Mouse (Mus musculus): ENCODE measurements around the gene 2210011C24Rik. TPM values are rescaled to one million over a fixed set of nuclear protein-coding genes. Genes with fewer than 3 reads are reported as not detected.
"Not testable (repeated sequence)": the region's sequence is repeated elsewhere in the genome, so short reads cannot be mapped to it uniquely, and the experiment has no call there.

2210011C24Rik gene
- total RNA-seq, 2 experiments from 2014 or later, result 1.7 to 2.0 TPM

DNA sequence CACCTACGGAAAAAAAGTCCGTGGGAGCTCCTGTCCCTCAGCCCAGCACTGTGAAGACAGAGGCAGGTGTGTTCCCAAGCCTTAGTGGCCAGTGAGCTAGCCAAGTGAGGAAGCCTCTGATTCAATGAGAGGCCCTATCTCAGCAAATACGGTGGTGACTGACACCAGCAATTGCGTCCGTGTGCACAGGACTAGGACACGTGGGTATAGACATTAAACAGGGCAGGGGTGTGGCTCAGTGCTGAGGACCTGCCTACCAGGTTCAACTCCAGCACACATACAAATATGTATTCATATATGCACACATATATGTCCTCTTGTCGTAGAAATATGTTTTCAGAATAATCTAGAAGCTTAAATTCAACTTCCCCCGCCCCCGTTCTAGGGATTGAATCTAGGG, 7.8 kb upstream of the 2210011C24Rik start:
- no peak for DNase-seq

DNA sequence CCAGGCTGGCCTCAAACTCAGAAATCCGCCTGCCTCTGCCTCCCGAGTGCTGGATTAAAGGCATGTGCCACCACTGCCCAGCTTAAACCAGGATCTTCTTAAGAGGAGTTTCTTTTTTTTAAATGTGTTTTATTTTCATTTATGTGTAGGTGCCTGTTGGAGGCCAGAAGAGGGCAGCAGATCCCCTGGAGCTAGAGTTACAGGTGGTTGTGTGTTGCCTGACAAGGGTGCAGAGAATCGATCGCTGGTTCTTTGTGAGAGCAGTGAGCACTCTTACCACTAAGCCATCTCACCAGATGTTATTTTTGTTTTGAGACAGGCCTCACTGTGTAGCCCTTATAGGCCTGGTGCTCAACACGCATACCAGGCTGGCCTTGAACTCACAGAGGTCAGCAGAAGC, 3.9 kb upstream of the 2210011C24Rik start:
- DNase-seq, result no peak

DNA sequence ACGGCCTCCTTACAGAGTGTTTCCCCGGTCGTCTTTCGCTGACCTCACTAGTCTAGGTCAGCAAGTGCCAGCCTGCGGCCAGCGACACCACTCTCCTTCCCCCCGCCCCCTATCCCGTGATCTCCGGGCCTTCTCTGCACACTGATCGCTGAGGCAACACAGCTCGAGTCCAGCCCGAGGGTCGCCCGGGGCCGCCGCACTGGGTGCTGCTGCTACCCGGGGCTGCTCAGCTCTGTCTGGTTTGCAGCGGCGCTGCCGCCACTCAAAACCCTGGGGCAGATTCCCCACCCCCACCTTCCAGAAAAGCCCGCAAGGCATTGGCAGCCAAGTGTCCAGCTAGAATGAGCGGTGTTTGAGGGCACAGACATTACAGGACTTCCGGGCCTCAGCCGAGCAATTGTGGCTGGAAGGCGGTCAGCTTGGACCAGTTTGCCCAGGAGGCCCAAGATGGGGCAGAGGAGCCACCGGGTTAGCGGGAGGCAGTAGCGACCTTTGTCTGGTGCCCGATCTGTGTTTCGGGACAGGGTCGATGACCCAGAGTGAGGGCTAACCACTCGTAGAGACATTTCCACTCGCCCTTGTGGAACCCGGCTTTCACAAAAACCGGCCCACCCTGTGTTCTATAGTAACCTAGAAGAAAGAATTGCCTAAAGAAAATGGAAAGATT, 661 bp upstream of the 2210011C24Rik start:
- DNase-seq, result no peak

DNA sequence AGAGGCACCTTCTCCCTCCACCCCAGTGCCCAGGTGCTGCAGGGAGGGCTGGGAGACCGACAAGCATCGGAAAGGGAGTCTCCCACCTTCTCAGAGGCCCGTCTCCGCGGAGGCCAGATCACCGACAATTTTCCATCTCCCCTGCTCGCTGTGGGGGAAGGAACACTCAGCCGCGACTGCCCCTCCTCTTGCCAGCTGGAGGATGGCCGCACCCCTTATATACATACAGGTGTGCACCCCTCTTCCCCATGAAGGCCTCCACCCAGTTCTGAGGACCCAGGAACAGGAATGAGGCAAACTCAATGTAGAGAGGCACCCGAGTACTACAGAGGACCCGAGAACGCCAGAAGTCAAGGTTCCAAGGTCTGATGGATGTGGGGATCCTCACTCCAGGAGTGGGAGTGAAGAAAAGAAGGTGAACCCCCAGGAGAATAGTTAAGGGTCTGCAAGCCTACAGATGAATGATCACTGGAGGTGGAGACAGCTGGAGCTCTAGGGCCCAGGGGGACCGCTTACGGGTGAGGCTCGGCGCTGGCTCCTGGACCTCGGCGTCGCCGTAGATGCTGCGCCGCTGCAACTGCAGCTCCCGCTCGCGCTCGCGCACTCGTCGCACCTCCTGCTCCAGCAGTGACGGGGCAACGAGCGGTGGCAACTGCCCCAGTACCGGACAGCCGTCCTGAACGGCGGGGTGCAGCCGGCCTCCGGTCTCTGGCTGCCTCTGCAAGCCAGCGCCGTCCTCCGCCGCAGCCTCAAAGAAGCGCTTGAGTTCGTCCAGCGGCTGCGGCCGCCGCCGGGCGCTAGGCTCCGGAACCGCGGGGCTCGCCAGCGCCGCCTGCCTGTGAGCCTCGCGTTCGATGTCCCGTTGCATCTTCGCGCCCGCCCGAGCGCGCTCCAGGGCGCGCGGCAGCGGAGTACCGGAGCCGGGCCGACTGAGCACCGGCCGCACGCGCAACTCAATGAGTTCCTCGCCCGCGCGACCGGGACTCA, 1.1 kb downstream of the 2210011C24Rik start:
- DNase-seq, result peak; percentile 83

DNA sequence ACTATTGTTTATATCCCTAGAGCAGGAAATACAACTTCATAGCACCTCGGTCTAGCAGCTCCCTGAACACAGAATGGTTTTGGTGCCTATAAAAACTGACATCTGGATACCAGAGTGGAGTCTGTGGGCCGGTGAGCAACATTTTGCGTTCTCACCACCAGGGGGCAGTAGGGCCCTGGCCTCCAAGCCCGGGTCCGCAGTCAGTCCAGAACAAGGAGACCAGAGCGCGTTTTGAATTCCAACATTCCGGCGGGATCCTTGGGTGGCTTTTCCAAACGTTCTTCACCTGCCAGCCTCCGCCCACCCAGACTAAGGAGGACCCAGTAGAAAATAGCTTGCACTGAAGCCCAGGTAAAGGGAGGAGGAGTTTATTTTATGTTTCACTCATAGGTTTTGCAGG, 2.1 kb downstream of the 2210011C24Rik start:
- DNase-seq, result peak; percentile 91

DNA sequence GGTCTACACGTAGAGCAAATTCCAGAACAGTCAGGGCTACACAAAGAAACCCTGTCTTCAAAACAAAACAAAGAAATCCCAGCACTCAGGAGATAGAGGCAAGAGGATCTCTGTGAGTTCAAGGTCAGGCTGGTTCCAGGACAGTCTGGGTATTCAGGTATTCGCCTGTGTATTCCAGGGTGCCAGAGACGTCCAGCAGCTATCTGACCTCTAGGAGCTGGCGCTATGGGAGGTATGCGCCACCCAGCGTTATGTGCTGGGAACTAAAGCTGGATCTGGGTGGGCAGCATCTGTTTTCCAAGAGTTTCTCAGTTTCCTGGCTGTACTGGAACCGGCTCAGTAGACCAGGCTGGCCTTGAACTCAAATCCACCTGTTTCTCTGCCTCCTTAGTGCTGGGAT, 3.6 kb downstream of the 2210011C24Rik start:
- DNase-seq, result no peak

DNA sequence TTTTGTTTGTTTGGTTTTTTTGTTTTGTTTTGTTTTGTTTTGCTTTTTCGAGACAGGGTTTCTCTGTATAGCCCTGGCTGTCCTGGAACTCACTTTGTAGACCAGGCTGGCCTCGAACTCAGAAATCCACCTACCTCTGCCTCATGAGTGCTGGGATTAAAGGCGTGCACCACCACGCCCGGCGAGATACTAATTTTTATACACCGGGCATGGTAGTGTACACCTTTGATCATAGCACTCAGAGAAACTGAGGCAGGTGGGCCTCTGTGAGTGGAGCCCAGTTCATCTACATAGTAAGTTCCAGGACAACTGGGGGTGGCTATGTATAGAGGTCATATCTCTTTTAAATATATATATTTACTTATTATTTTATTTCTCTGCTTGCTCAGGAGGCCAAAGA, 6.5 kb downstream of the 2210011C24Rik start:
- DNase-seq, result not testable (repeated sequence)

DNA sequence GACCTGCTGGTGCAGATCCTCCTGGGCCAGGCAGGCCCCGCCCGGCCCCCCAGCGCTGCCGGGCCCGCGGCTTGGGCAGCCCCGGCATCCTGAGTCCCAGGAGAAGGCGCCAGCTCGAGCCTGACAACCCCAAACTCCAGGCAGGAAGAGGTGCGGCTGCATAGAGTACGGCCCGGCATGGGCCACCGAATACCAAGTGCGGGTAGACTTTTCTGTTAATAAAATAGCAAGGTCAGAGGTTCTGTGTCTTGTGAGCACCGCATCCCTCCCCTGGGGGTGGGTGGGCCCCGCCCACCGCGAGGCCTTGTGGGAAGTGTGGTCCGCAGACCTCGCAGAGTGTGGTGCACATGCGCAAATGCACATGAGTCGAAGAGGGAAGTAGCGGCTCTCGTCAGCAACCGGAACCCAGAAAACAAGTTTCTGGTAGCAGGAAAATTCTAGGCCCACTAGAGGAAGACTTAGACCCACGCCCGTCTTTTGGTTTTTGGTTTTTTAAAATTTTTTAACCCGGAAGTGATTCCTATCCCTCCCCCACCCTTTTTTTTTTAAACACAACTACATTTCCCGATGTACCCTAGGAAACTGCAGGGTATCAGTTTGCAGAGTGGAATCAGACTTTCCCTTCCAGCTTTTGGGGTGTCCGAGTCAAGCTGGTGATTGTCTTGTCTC, 7.3 kb downstream of the 2210011C24Rik start:
- peak; percentile 93 for DNase-seq

DNA sequence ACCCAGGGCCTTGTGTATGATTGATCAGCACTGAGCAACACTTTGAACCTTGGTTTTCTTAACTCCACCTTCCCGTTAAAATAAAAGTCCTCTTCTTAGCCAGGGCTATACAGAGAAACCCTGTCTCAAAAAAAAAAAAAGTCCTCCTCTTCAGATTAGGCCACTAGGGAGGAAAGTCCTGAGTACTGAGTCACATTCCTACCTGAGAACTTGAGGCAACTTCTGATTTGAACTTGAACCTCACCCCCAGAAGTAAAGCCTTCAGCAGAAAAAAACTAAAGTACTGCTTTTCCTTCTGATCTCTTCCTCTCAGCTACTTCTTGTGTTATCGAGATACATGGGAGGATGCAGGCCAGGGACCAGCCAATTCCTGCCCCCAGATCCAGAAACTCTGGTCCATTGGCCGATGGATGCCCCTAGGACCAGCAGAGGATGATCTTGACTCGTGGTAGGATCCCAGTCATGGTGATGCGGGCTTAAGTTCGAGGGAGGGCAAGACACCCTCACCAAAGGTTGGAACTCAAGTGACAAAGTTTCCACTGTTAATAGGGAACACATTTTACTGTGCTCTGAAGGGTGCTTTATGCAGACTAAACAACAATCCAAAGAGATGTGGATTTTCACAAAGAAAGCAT, 8.2 kb downstream of the 2210011C24Rik start:
- DNase-seq, result no peak

DNA sequence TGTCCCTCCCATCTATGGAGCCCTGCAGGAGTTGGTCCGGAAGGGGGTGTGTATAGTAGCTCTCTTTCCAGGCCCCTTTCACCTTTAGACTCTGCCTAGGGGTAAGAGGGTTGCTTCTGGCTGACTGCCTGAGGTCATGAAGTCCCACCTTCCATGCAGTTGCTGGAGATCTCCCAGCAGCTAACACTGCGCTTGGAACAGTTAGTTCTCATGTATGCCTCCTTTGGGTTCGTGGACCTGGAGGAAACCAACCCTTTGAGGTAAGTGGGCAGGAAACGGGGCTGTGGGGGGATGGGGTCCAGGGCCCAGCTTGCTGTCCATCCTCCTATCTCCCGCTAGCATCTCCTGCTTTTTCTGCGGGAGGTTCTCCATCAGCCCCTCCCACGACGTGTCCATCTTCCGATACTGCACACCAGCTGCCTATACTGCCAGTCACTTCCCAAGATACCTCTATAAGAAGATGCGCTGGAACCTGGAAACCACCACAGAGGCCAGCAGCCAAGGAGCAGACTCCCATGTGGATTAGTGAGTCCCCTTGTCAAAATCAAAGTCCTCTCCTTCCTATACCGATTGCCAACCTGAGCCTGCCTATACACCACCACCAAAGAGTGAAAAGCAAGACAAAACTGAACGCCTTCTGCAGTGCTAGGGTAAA, 8.9 kb downstream of the 2210011C24Rik start:
- DNase-seq, result no peak

DNA sequence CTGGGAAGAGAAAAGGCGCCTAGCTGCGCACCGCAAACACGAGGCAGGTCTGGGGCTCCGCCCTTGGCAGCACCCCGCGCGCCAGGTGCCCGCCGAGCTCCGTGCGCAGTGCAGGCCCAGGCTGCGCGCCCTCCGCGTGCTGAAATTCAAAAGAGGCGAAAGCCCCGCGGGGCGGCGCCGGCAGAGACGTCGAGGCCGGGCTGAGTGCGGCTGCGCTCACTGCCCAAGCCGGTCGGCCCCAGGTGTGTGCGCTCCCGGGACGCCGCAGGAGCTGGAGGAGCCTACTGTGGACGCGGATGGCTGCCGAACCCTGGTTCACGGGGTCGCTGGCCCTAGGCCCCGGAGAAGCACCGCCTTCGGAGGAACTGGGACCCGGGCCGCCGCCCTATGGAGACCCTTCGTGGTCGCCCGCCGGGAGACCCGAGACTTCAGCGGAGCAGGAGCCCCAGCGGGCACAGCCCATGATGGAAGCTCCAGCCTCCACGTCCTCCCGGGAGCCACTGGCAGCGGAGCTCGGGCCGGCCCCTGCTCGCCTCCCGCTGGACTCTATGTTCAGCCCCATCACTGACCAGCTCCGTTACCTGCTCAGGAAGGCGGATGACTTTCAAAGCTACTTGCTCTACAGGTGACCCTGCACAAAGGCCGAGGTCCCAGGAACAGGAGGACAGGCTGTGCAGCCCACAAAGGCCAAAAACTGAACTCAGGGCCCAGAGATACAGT, 10.5 kb downstream of the 2210011C24Rik start, which contains the start of gene 1700067K01Rik:
Gene 1700067K01Rik (plus strand): TSS at position 222 of the 720 bp plus-strand sequence.
- DNase-seq, result peak; percentile 28

DNA sequence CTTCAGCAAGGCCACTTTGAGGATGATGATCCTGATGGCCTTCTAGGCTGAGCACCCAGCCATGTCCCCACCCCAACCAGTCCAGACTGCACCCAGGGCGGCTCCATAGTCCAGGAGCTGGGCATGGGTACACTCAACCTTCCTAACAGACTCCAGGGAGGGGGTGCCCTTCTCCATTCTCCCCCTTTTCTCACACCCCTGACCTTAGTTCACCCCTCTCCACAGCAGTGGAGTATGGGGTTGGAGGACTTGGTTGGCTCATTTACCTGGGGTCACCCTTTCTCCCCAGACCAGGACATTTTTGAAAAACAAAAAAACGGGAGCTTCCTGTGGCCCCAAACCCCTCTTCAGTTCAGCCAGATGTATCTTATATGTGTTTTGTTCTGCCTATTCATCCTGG, 12.1 kb downstream of the 2210011C24Rik start:
- no peak for DNase-seq

DNA sequence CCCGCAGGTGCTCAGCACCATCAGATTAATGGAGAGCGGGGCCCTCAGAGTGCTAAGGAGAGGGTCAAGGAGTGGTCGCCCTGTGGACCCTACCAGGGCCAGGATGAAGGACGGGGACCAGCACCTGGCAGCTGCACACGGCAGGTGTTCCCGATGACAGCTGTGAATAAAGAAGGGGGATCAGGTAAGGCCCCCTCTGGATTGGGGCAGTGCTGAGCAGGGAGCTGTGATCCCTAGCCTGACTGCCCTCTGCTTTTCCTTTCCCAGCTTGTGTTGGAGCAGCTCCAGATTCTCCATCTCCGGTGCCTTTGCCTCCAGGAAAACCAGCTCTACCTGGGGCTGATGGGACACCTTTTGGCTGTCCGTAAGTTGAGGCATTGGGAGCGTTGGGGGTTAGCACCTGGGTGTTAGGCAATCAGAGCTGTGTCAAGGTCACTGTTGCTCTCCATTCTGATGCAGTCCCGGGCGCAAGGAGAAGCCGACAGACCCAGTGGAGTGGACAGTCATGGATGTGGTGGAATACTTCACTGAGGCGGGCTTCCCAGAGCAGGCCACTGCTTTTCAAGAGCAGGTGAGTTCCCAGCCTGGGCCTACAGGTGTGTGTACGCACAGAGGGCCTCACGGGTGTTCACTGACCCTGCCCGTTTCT, 12.8 kb downstream of the 2210011C24Rik start:
- DNase-seq, result no peak

DNA sequence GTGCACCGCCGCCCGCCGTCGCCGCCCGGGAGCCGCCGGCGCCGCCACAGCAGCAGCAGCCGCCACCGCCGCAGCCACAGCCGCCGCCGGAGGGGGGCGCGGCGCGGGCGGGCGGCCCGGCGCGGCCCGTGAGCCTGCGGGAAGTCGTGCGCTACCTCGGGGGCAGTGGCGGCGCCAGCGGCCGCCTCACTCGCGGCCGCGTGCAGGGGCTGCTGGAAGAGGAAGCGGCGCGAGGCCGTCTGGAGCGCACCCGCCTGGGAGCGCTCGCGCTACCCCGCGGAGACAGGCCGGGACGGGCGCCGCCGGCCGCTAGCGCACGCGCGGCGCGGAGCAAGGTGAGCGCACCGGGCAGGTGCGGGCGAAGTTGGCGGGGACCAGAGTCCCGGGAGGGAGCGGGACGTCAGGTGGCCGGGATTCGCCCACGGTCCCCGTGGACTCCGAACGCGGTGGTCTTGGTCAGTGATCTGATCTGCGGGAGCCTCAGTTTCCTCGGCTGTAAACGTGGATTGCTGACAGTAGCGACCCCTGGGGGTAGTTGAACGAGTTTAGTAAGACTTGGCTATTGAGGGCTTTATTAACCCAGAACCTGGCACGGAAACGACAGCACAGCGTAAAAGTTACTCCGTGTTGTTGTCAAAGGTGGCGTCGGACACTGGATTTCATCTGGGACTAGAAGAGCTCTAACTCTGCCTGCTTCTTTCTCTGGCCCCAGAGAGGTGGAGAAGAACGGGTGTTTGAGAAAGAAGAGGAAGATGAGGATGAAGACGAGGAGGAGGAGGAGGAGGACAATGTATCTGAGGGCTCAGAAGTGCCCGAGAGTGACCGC, 13.5 kb downstream of the 2210011C24Rik start:
- peak; percentile 59 for DNase-seq

DNA sequence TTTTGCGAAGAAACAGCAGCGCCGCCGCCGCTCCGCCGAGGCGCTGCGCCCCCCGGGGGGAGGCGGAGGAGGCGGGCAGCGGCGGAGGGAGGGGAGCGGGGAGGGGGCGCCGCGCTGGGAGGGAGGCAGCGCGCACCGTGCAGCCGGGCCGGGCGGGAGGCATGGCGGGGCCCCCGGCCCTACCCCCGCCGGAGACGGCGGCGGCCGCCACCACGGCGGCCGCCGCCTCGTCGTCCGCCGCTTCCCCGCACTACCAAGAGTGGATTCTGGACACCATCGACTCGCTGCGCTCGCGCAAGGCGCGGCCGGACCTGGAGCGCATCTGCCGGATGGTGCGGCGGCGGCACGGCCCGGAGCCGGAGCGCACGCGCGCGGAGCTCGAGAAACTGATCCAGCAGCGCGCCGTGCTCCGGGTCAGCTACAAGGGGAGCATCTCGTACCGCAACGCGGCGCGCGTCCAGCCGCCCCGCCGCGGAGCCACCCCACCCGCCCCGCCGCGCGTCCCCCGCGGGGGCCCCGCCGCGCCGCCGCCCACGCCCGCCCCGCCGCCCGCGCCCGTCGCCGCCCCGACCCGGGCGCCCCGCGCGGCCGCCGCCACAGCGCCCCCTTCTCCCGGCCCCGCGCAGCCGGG, 14.3 kb downstream of the 2210011C24Rik start, which contains the start of gene Samd1:
Gene Samd1 (plus strand): TSS at position 162 of the 631 bp plus-strand sequence.
- peak; percentile 65 for DNase-seq

DNA sequence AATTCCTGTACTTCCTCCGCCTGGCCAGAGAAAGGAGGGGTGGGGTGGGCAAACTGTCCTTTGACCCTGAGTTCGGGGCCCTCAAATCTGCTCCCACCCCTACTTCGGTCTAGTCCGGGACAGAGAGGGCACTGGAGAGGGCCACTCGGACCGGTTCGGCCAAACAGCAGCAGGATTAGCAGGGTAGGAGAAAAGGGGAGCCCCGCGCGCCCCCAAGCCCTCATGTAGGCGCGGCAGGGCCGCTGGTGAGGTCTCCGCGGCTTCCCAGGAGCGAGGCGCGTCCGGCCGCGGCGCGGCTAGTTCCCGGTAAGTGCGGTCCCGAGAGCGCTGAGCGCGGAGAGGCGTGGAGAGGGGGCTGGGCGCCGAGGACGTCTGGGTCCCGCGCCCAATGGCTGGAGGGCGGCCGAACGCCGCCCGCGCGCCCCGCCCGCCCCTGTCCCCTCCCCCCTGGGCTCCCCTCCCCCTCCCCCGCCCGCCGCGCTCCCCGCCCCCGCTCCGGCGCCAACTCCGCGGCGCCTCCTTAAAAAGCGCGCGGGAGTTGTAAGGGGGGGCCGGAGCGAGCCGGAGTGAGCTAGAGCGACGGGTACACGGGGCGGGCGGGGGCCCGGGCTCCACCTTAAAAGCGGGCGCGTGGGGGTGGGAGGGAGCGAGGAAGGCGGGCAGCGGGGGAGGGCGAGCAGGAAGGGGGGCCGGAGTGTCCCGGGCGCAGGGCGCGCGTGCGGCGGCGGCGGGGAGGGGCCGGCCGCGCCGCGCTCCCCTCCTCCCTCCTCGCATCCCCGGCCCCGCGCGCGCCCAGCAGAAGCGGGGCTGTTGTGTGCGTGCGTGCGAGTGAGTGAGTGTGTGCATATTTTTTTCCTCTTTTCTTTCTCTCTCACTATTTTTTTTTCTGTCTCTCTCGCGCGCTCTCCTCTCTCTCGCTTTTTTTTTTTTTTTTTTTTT, 15.1 kb downstream of the 2210011C24Rik start:
- peak; percentile 87 for DNase-seq

DNA sequence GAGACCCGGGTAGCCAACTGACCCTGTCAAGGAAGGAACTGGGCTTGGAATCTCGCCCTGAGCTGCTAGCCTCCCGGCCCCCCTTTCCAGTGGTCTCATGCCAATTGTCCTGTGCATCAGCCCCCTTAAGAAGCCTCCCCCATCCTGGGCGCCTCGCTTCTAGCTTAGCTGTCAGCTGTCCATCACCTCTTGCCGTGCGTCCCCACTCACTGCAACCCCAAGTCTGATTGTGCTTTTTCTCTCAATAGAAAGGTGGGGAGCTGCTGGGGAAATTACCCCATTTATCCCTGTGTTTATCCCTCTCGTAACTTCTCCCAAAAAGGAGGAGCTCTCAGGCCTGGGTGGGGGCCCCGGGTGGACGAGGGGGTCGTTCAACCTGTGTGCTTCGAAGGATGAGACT, 16.0 kb downstream of the 2210011C24Rik start:
- DNase-seq, result no peak

DNA sequence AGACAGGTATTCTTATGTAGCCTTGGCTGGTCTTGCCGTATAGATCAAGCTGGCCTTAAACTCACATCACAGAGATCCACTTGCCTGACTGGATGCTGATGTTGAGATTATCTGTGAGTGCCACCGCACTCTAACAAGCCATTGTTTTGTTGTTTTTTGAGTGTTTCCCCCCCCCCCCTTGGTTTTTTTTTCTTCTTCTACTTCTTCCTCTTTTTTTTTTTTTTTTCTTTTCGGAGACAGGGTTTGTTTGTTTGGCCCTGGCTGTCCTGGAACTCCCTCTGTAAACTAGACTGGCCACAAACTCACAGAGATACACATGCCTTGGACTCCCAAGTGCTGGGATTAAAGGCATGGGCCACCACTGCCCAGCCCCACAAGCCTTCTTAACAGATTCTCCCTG, 17.9 kb downstream of the 2210011C24Rik start:
- DNase-seq, result no peak

Measured in gastrocnemius, postnatal 10 days (tissue).